Mouse (Mus musculus) macrophage (primary cell): Measurements from ENCODE around the gene Grpel1. TPM values are rescaled to one million over a fixed set of nuclear protein-coding genes. Genes with fewer than 3 reads are reported as not detected.
A peak's percentile ranks its signal among the peaks of the same experiment; 100 is the strongest.

Experiments used
- H3K27ac ChIP-seq: fragments of 350-480 bp; formaldehyde crosslinking; 2 replicates; pipeline ENCODE4 v1.9.0; 2021
- H3K36me3 ChIP-seq: fragments of 350-480 bp; formaldehyde crosslinking; 2 replicates; pipeline ENCODE4 v1.9.0; 2021; ENCODE audit errors: inconsistent target
- H3K4me3 ChIP-seq: fragments of 350-480 bp; formaldehyde crosslinking; 2 replicates; pipeline ENCODE4 v1.9.0; 2021; ENCODE audit errors: inconsistent target
- H3K79me2 ChIP-seq: fragments of 350-480 bp; formaldehyde crosslinking; 2 replicates; pipeline ENCODE4 v1.9.0; 2021; ENCODE audit errors: inconsistent target
- WGBS: methylation state at CpG from one replicate; pipeline ENCODE4 v1.1.7; 2026; ENCODE audit warnings: inconsistent platforms; ENCODE audit not compliant: missing documents; 5-methylcytosine and 5-hydroxymethylcytosine counted together
- polyA plus RNA-seq: library from polyadenylated mRNA; stranded (reverse); fragments of 250-400 nt; gene quantifications from 3 replicates; pipeline ENCODE4 v1.2.4, GENCODE M21; 2018; ENCODE audit warnings: inconsistent platforms

Grpel1 gene
- polyA plus RNA-seq, 1 experiment from 2014 or later, result 11.8 TPM

DNA sequence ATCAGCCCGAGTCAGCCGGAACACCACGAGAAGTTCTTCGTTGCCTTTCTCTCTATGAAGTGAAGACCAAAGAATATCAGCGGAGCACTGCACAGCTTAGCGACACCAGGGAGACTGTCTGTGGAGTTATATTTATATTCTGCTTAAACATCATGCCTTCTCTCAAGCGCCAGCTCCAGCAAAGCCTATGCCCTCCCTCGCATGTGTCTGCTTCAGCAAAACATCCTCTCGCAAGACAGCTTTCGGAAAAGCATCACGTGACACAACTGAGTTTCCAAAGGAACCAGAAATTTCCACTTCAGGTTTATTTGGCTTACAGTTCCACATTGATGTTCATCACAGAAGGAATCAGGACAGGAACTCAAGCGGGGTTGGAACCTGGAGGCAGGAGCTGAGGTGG is 16.9 kb upstream of the Grpel1 start:
- no peaks in the 10 kb centered on the region for H3K79me2 ChIP-seq
- H3K27ac ChIP-seq, result no peak overlapping the region
- 95% methylated on average over 12 of the region's 12 CpGs for WGBS
- no peaks in the 10 kb centered on the region for H3K36me3 ChIP-seq
- no peak overlapping the region for H3K4me3 ChIP-seq

DNA sequence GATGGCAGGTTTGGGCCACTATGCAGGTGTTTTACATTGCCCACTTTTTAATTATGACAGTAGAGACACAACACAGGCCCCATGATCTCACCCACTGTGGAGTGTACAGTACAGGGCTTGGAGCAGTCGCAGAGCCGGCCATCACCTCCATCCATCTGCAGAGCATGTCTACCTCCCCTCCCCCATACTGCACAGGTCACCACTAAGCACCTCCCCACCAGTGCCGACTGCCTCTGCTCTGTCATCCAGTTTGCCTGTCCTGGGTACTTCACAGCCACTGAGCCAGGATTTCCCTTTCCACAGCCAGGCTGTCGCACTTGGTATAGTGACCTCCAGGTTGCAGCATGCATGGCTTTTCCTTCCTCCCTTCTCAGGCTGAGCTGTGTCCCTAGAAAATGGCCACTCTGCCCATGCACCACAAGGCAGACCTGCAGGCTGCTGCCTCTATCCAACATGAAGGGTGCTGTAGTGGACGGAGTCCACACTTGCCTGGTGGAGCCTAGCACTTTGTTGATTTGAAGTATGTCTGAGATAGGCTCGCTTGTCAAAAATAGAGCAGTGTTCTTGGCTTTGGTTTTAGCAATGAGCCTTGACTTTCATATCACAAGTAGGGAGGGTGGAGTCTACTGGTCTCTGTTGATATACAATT is 15.0 kb upstream of the Grpel1 start:
- H3K36me3 ChIP-seq, result no peaks in the 10 kb centered on the region
- H3K27ac ChIP-seq, result no peak overlapping the region
- no peak overlapping the region for H3K4me3 ChIP-seq
- 84% methylated on average over 6 of the region's 6 CpGs for WGBS
- no peaks in the 10 kb centered on the region for H3K79me2 ChIP-seq

DNA sequence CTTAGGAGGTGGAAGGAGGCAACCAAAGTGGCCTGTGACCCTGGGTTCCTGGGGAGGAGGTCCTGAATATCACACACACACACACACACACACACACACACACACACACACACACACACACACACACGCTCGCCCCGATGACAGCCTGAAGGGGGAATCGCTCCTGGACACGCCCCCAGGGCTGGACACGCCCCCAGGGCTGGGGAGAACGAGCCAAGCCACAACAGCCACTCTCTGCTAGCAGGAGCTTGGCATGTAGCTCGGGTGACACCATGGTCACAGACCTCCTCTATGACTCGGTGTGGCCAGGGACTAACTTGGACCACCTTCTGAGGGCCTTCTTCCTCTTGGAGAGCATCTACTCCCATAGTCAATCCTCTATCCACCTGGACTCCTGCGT is 13.7 kb upstream of the Grpel1 start:
- Histone ChIP-seq H3K27ac (no peak overlapping the region), H3K79me2 (no peaks in the 10 kb centered on the region), H3K4me3 (no peak overlapping the region), H3K36me3 (no peaks in the 10 kb centered on the region)
- 13% methylated on average over 5 of the region's 10 CpGs for WGBS

DNA sequence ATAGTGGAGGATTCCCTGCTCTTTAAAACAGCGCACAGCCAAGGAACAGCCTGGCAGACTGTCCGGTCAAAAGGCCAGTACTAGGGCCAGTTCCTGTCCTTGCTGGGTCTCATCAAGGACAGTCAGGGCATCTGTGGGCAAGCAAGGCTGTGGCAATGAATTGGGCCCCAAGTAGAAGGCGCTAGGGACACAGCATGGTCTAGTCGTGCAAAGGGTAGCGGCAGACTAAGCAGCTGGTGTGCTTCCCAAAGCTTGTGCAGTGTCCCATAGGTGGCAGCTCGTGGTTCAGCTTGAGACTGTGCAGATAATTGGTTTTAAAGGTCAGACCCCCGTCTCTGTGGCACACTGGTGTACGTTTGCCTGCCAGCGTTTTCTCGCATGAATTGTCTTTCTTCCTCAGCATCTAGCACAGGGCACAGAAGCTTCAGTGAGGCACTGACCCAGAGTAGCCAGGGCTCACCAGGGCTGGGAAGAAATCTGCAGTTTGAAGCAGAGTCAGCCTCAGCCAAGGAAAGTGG is 12.9 kb upstream of the Grpel1 start:
- WGBS, result 82% methylated on average over 10 of the region's 10 CpGs
- H3K79me2 ChIP-seq, result no peaks in the 10 kb centered on the region

DNA sequence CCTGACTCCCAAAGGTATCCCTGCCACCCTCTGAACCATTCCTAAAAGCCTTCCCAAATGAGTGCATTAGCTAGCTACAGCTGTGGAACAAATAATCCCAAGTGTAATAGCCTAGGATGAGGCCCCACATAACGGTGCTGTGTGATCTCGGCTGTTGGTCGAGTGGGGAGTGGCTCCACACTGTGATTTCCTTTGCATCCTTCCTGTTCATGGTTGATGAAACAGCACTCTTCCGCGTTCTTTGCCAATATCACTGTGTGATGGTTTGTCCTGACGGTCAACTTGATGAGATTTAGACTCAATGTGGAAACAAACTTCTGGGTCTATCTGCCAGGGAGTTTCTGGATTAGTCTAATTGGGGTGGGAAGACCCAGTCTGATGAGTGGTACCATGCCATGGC is 12.0 kb upstream of the Grpel1 start:
- Histone ChIP-seq H3K36me3 (no peaks in the 10 kb centered on the region), H3K27ac (no peak overlapping the region), H3K4me3 (no peak overlapping the region), H3K79me2 (no peaks in the 10 kb centered on the region)
- WGBS, result 25% methylated on average over 6 of the region's 6 CpGs

More for the DNA sequence above, 12.9 kb upstream of the Grpel1 start:
- Histone ChIP-seq H3K27ac (no peak overlapping the region), H3K36me3 (no peaks in the 10 kb centered on the region), H3K4me3 (no peak overlapping the region)

DNA sequence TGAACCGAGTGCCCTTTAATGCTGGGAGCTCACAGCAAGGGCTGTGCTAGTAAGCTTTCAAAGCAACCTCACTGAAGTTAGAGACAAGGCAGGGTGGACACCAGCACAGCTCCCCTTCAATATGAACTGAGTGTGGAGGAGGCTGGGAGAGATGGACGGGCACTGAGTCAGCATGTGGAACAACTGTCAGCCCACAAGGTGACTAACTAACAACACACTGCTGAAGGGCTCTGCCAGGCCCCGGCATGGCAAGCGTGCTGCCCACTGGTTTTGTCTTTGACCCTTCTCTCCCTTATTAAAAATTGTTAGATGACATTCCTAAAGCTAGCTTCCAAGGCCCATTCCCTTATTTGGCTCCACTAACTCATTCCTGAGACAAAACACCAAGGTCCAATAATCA is 7.1 kb upstream of the Grpel1 start:
- no peak overlapping the region for H3K27ac ChIP-seq
- 83% methylated on average over 4 of the region's 4 CpGs for WGBS
- no peak overlapping the region for H3K4me3 ChIP-seq
- no peaks in the 10 kb centered on the region for H3K36me3 ChIP-seq
- no peaks in the 10 kb centered on the region for H3K79me2 ChIP-seq

DNA sequence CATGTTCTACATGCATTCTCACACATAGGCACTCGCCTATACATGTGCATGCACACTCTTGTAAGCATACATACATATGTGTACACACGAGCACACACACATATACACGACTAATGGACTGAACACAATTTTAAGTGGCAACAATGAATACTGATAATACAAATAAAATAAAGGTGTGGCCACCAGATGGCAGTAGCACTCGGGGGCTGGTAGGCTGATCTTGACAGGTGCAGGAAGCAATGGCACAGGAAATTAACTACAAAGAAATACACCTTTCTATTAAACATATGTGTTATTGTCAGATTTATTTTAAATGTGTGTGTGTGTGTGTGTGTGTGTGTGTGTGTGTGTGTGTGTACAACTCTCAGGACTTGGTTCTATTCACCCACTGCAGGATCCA is 5.9 kb upstream of the Grpel1 start:
- WGBS, result 8% methylated on average over 4 of the region's 4 CpGs
- no peaks in the 10 kb centered on the region for H3K79me2 ChIP-seq
- no peaks in the 10 kb centered on the region for H3K36me3 ChIP-seq
- no peak overlapping the region for H3K27ac ChIP-seq
- no peak overlapping the region for H3K4me3 ChIP-seq

DNA sequence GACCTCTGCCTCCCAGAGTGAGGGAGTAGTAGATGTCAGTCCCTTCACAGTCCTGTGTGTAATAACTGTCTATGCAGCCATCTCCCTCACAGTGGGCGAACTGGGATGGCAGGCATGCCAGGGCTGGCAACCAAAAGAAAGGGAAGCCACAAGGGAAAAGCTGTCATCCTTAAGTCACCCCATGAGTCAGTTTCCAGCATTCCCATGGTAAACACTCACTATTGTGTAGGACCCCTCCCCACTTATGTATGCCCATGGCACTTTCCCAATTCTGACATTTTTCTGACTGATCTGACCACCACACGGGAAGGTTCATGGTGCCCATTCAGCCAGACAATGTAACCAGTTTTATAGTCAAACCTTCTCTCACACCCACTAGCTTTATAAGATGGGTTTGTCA is 4.1 kb upstream of the Grpel1 start:
- no peaks in the 10 kb centered on the region for H3K36me3 ChIP-seq
- no peak overlapping the region for H3K27ac ChIP-seq
- 88% methylated on average over 2 of the region's 2 CpGs for WGBS
- H3K4me3 ChIP-seq, result no peak overlapping the region
- H3K79me2 ChIP-seq, result peaks cover 7% of the 10 kb centered on the region

DNA sequence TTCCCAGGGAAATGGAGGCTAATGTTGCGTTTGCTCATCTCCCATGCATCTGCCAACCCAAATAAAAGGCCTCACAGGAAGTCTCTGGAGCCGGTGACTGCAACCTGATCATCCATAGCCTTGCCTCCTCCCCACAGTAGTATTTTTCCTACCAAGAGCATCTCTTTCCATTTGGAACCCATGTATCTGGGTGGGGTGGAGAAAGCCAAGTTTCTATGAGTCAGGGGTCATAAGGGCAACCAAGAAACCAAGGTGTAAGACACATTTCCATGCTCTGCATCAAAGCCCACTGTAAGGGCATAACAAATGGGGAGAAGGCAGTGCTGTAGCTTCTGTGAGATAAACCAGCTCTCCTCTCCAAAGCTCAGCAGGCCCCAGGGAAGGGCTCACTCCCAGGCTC is 3.6 kb upstream of the Grpel1 start:
- 69% methylated on average over 2 of the region's 2 CpGs for WGBS

DNA sequence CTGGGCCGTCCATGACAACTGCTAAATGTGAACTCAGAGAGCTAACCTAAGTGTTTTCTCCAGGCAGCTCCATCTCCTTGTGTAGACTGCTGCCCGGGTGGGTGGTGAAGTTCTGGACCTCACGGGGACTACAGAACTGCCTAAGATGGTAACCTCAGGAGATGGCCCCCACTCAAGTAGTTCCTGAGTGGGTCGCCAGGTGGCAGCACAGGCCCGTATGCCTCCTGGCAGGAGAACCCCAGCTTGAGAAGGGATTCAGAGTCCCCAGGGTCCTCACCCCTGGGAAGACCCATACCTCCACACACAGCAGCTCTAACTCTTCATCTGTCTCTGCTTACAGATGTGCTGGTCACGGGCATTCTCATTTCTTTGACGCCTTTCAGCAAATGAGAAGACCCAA is 2.0 kb upstream of the Grpel1 start:
- WGBS, result 9% methylated on average over 7 of the region's 7 CpGs
- no peak overlapping the region for H3K27ac ChIP-seq
- no peaks in the 10 kb centered on the region for H3K36me3 ChIP-seq
- peaks cover 28% of the 10 kb centered on the region for H3K79me2 ChIP-seq
- no peak overlapping the region for H3K4me3 ChIP-seq

More for the DNA sequence above, 3.6 kb upstream of the Grpel1 start:
- Histone ChIP-seq H3K79me2 (peaks cover 12% of the 10 kb centered on the region), H3K36me3 (no peaks in the 10 kb centered on the region), H3K27ac (no peak overlapping the region), H3K4me3 (no peak overlapping the region)

DNA sequence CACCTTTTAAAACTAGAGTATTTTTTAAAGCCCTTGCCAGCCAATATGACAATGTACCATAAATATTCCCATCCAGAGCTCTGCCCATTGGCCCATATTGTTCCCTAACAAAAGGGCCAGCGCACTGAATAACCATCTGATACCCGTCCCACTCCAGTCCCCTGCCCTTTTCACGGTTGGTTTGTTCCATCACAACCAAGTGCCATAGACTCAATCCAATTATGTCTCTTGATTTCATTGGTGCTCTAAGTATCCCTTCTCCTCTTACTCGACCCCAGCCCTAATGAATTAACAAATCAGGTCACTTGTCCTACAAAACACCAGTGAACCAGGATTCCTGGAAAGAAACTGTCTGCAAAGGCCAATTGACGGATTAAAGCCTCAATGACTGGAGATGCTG is 1.4 kb upstream of the Grpel1 start:
- H3K36me3 ChIP-seq, result no peaks in the 10 kb centered on the region
- WGBS, result 69% methylated on average over 5 of the region's 5 CpGs
- H3K79me2 ChIP-seq, result peaks cover 34% of the 10 kb centered on the region
- H3K4me3 ChIP-seq, result no peak overlapping the region
- H3K27ac ChIP-seq, result no peak overlapping the region

DNA sequence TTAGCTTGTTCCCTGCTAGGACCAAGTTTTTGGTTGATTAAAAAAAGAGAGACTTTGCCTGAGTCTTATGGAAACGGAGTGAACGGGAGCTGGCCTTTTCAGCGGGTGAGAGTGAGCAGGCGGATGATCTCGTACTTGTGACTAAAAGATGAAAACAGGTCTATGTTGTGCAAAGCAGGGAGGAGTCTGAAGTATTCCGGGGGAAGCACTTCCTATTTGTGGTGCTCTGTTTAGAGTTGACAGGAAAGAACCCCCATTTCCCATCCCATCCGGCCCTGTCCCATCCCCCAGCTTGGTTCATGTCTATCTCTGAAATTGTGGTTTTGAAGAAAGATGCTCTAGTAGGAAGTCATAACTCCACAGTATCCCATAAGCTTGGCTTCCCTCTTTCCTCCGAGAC is 1.1 kb downstream of the Grpel1 start:
- 3% methylated on average over 8 of the region's 8 CpGs for WGBS
- peaks cover 22% of the 10 kb centered on the region for H3K36me3 ChIP-seq
- H3K4me3 ChIP-seq, result peak overlapping the region; percentile 100
- H3K79me2 ChIP-seq, result peaks cover 51% of the 10 kb centered on the region
- H3K27ac ChIP-seq, result peak overlapping the region; percentile 70

DNA sequence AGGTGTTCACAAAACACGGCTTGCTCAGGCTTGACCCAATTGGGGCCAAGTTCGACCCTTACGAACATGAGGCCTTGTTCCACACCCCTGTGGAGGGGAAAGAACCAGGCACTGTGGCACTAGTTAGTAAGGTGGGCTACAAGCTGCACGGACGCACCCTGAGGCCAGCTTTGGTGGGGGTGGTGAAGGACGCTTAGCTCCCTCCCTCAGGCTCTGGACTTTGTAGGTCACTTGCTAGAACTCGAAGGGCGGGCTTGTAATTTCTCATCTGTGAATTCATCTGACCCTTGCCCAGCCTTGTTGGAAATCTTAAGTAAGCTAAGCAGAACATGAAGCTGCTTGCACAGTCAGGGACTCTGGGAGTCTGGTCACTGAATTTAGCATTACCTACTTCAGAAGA is 6.4 kb downstream of the Grpel1 start:
- Histone ChIP-seq H3K79me2 (peaks cover 43% of the 10 kb centered on the region), H3K36me3 (peaks cover 46% of the 10 kb centered on the region), H3K4me3 (no peak overlapping the region), H3K27ac (no peak overlapping the region)
- 89% methylated on average over 8 of the region's 8 CpGs for WGBS

DNA sequence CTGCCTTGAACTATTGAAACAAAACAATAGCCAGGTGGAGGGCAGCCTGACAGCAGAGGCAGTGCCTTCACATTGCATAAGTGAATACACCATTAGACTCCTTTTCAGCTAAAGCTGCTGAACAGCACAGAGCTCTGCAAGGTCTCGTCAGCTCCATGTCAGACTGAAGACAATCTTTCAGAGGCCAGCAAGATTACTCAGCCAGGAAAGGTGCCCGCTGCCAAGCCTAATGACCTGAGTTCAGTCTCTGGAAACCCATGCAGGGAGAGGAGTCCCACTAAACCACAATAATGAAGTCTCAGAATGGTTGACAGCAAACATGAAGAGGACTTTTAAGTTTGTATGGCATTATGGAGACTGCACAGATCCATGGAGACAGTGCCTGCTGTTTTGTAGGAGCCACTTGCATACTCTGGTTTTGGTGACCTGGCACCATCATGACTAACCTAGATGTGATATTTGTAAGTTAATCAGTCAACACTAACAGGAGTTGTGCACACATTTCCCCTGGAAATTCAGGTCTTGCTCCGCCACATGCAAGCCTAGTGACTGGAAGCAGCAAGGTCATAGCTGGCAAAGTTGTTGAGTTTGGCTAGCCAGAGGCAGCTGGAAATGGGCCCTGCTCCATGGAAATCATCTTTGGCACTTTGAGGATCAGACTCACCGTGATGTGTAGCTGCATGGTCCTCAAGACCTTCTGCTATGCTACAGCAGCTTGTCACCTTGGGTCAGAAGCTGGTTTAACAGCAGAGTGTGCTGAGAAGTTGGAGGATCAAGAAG is 8.3 kb downstream of the Grpel1 start:
- peaks cover 46% of the 10 kb centered on the region for H3K36me3 ChIP-seq

DNA sequence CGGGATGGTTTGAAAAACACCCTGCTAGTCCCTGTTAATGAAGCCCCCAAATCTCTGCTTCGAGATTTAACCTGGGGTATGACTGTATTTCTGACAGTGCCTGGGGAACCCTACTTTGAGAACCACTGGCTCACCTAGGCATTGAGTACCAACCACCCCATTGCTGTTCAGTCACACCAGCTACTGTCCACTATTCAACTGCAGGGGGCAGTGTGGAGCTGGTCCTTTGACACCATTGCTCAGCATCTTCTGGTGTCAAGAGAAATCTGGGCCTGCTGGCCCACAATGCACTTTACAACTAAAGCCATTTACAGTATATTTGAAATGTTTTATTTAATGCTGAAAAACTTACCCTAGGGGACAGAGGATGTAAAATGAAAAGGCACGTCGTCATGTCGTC is 9.5 kb downstream of the Grpel1 start:
- H3K36me3 ChIP-seq, result peaks cover 39% of the 10 kb centered on the region
- WGBS, result 98% methylated on average over 5 of the region's 5 CpGs
- peaks cover 27% of the 10 kb centered on the region for H3K79me2 ChIP-seq
- H3K4me3 ChIP-seq, result no peak overlapping the region
- no peak overlapping the region for H3K27ac ChIP-seq

More for the DNA sequence above, 8.3 kb downstream of the Grpel1 start:
- WGBS, result 96% methylated on average over 4 of the region's 4 CpGs
- no peak overlapping the region for H3K27ac ChIP-seq
- H3K4me3 ChIP-seq, result no peak overlapping the region
- H3K79me2 ChIP-seq, result peaks cover 27% of the 10 kb centered on the region
